Mouse (Mus musculus) forebrain, embryonic 11.5 days (tissue): ENCODE results near the gene Zfp750. TPM values are rescaled to one million over a fixed set of nuclear protein-coding genes. Genes with fewer than 3 reads are reported as not detected.

Source experiments
- ATAC-seq: fragments of 200-750 bp; cut with Nextera tagmentation; replicated peaks from 2 replicates; pipeline ENCODE4 v1.8.0; 2017; ENCODE audit warnings: moderate TSS enrichment; ENCODE audit not compliant: low FRiP score
- DNase-seq: peaks from one replicate; pipeline ENCODE4 v3.0.0-alpha.2; 2017; ENCODE audit warnings: low spot score
- H3K27ac ChIP-seq: fragments of 300-500 bp; sonication (generic); 2 replicates; pipeline ENCODE4 v1.5.1; 2014; ENCODE audit warnings: low read depth, low read length
- H3K27me3 ChIP-seq: fragments of 300-500 bp; sonication (generic); 2 replicates; pipeline ENCODE4 v1.6.1; 2014; ENCODE audit warnings: mild to moderate bottlenecking, low read length, mixed read lengths; ENCODE audit not compliant: control insufficient read depth, insufficient read depth
- H3K36me3 ChIP-seq: fragments of 300-500 bp; sonication (generic); 2 replicates; pipeline ENCODE4 v1.6.1; 2014; ENCODE audit warnings: mild to moderate bottlenecking, low read length, moderate library complexity, mixed read lengths; ENCODE audit not compliant: control insufficient read depth, insufficient read depth
- H3K4me1 ChIP-seq: fragments of 300-500 bp; sonication (generic); replicated peaks from 2 replicates; pipeline ENCODE4 v1.6.1; 2014; ENCODE audit warnings: low read length, mixed read lengths; ENCODE audit not compliant: control insufficient read depth, insufficient read depth
- H3K4me2 ChIP-seq: fragments of 300-500 bp; sonication (generic); 2 replicates; pipeline ENCODE4 v1.6.1; 2014; ENCODE audit warnings: low read depth, mild to moderate bottlenecking, low read length, moderate library complexity, mixed read lengths; ENCODE audit not compliant: severe bottlenecking
- H3K4me3 ChIP-seq: fragments of 300-500 bp; sonication (generic); 2 replicates; pipeline ENCODE4 v1.5.1; 2014; ENCODE audit warnings: low read depth, low read length
- H3K9ac ChIP-seq: fragments of 300-500 bp; sonication (generic); 2 replicates; pipeline ENCODE4 v1.6.1; 2014; ENCODE audit warnings: low read length
- H3K9me3 ChIP-seq: fragments of 300-500 bp; sonication (generic); 2 replicates; pipeline ENCODE4 v1.6.1; 2016; ENCODE audit warnings: low read length, mixed read lengths; ENCODE audit not compliant: control insufficient read depth
- WGBS: fragments of 180-500 bp; shearing (Covaris S2); extraction: QIAGEN DNeasy Blood & Tissue Kit; methylation state at CpG from one replicate; pipeline ENCODE4 v1.1.7; 2014; 5-methylcytosine and 5-hydroxymethylcytosine counted together
- polyA plus RNA-seq: library from polyadenylated mRNA; unstranded; fragments of >200 nt; fragmentation: Nextera tagmentation; extraction: Ambion mirVana; gene quantifications from 2 replicates; pipeline ENCODE4 v1.2.1, GENCODE M21; 2014

Zfp750 gene
- polyA plus RNA-seq, 1 experiment from 2014 or later, result 0.56 TPM

DNA sequence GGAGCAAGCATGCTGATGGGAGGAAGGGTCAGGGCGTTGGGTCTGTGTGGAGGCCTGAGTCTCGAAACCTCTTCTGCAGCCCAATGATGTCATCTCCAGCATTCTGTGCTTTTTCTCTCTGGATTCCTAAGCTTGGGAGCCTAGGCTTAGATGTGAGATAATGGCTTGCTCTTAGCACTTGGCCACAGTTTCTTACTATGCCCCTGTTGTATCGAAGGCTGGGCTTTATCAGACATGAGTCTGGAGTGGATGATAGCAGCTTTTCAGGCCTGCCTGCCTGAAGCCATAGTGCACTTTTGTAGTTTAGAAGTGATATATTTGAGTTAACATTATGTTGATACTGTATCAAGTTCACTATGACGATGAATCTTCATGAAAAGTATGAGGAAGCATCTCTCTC lies 17.6 kb downstream of the Zfp750 start:
- Histone ChIP-seq H3K9ac (no peak overlapping the region), H3K36me3 (no peaks in the 10 kb centered on the region; the same call in 1 of the 2 replicates), H3K9me3 (no peaks in the 10 kb centered on the region), H3K4me1 (no peaks in the 10 kb centered on the region), H3K4me3 (no peak overlapping the region), H3K27me3 (no peaks in the 10 kb centered on the region), H3K27ac (no peak overlapping the region), H3K4me2 (no peak overlapping the region)
- DNase-seq, result no peak
- WGBS, result 92% methylated on average over 4 of the region's 4 CpGs
- no peak for ATAC-seq

DNA sequence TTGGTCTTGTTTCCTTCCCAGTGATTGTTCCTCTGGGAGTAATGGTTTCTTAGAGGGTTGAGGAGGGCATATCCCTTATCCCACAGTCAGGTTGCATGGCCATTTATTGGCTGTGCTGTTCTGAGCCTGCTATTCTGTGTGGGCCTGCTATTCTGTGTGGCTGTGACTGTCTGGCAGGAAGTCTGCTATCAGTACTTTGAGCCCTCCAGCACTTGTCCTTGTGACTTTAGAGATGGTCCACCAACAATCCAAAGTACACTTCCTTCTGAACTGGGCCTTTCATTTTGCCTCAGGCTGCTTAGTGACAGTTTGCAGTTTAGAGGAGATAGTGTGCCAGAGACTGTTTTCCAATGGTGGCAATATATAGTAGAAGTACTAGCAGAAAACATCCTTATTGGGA lies 18.5 kb downstream of the Zfp750 start:
- H3K4me2 ChIP-seq, result no peak overlapping the region
- H3K4me3 ChIP-seq, result no peak overlapping the region
- H3K27me3 ChIP-seq, result no peaks in the 10 kb centered on the region
- H3K4me1 ChIP-seq, result no peaks in the 10 kb centered on the region
- no peak overlapping the region for H3K27ac ChIP-seq
- H3K9me3 ChIP-seq, result no peaks in the 10 kb centered on the region
- no peaks in the 10 kb centered on the region; the same call in 1 of the 2 replicates for H3K36me3 ChIP-seq
- DNase-seq (no peak), ATAC-seq (no peak)
- no peak overlapping the region for H3K9ac ChIP-seq

DNA sequence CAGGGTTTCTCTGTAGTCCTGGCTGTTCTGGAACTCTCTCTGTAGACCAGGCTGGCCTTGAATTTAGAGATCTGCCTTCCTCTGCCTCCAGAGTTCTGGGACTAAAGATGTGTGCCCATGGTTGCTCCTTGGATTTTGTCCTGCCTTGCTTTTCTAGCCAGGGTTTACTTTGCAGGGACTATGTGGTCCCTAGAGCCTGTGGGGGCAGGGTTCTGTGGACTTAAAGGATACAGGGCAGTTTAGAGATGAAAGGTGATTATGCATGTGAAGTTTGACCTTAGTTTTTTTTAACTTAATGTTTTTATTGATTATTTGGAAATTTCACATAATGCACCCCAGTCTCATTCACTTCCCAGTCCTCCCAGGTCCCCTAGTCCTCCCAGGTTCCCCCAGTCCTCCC lies 28.5 kb downstream of the Zfp750 start:
- no peak for ATAC-seq
- H3K9me3 ChIP-seq, result no peaks in the 10 kb centered on the region

DNA sequence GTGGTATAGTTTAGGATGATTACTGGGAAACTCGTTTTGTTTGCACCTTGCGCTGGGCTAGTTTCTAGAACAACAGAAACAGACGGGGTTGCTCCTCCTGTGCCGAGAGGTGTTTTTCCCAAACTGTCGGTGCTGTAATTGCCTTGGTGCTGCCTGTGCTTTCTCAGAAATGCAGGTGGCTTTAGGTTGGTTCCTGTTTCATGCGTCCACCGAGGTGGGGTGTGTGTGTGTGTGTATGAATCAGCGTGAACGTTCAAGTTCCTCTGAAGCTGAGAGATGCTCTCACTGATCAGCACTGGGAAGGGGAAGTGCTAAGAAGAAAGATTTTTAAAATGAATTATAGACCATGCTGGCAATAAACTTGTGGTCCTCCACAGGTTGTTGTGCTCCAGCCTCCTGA lies 33.3 kb downstream of the Zfp750 start:
- H3K4me1 ChIP-seq, result no peaks in the 10 kb centered on the region
- WGBS, result 92% methylated on average over 9 of the region's 9 CpGs
- H3K9me3 ChIP-seq, result no peaks in the 10 kb centered on the region
- no peaks in the 10 kb centered on the region for H3K27me3 ChIP-seq
- no peak overlapping the region for H3K27ac ChIP-seq
- no peak for ATAC-seq
- H3K4me2 ChIP-seq, result no peak overlapping the region
- no peaks in the 10 kb centered on the region for H3K36me3 ChIP-seq
- H3K4me3 ChIP-seq, result no peak overlapping the region
- no peak for DNase-seq
- no peak overlapping the region for H3K9ac ChIP-seq

More for the DNA sequence above, 28.5 kb downstream of the Zfp750 start:
- H3K27me3 ChIP-seq, result no peaks in the 10 kb centered on the region
- no peak overlapping the region for H3K4me3 ChIP-seq
- H3K36me3 ChIP-seq, result no peaks in the 10 kb centered on the region
- DNase-seq, result no peak
- H3K4me2 ChIP-seq, result no peak overlapping the region
- no peaks in the 10 kb centered on the region for H3K4me1 ChIP-seq
- H3K27ac ChIP-seq, result no peak overlapping the region
- no peak overlapping the region for H3K9ac ChIP-seq

DNA sequence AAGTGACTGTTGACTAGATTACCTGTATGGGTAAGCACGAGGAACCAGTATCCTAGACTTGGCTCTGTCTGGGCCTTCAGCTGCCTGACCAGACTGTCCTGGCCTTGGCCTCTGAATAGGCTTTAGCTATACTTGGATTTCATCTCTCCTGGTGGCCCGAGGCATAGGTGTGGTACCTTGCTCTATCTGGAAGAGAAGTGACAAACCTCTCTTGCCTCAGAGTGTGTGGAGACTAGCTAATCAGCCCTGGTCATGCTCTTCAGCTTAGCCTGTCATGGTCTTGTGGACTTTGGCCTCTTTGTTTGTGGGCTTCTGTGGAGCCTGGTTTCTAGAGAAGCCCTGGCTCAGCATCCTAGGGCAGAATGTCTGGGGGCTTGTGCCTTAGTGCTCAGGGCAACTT lies 38.0 kb downstream of the Zfp750 start:
- Histone ChIP-seq H3K9ac (no peak overlapping the region), H3K4me2 (no peak overlapping the region), H3K27ac (no peak overlapping the region), H3K4me1 (no peaks in the 10 kb centered on the region), H3K9me3 (no peaks in the 10 kb centered on the region), H3K36me3 (no peaks in the 10 kb centered on the region; the same call in 1 of the 2 replicates), H3K27me3 (no peaks in the 10 kb centered on the region), H3K4me3 (no peak overlapping the region)
- DNase-seq (no peak), ATAC-seq (no peak)
- WGBS, result 87% methylated on average over 2 of the region's 2 CpGs

DNA sequence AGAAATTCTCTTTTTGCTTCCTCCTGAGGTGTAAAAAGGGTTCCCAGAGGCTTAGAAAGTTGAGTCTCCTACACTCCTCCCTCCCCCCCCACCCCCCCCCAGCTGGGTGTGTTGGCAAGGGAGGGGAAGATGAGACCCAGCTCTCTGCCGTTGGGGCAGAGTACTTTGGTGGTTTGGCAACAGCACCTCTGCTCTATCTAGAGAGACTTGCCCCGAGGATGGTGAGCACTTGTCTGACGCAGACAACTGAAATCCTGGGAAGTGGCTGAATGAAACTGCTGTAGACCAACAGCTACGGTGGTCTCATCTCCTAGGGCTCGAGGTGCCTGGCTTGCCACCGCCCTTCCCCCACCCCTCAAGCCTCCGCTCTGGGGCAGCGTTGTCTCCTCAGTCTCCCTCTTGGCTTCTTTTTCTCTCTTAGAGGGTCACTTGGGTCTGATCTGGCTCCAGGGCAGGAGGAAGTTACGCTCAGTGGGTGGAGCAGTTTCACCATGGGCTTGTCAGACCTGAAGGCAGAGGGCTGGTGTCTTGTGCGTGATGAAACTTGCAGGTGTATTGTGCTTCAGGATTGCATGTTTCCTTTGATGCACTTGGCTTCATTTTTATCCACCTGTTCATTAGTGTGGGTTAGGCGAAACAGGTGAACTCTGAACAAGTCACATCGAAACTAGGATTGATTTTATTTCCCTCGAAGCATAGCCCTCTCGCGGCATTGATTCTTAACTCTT lies 39.5 kb downstream of the Zfp750 start:
- Histone ChIP-seq H3K9ac (no peak overlapping the region), H3K4me3 (no peak overlapping the region), H3K9me3 (no peaks in the 10 kb centered on the region), H3K36me3 (no peaks in the 10 kb centered on the region; the same call in 1 of the 2 replicates), H3K27me3 (no peaks in the 10 kb centered on the region), H3K4me1 (no peaks in the 10 kb centered on the region), H3K27ac (no peak overlapping the region), H3K4me2 (no peak overlapping the region)
- 92% methylated on average over 15 of the region's 15 CpGs for whole genome bisulfite sequencing
- DNase-seq (no peak), ATAC-seq (no peak)

DNA sequence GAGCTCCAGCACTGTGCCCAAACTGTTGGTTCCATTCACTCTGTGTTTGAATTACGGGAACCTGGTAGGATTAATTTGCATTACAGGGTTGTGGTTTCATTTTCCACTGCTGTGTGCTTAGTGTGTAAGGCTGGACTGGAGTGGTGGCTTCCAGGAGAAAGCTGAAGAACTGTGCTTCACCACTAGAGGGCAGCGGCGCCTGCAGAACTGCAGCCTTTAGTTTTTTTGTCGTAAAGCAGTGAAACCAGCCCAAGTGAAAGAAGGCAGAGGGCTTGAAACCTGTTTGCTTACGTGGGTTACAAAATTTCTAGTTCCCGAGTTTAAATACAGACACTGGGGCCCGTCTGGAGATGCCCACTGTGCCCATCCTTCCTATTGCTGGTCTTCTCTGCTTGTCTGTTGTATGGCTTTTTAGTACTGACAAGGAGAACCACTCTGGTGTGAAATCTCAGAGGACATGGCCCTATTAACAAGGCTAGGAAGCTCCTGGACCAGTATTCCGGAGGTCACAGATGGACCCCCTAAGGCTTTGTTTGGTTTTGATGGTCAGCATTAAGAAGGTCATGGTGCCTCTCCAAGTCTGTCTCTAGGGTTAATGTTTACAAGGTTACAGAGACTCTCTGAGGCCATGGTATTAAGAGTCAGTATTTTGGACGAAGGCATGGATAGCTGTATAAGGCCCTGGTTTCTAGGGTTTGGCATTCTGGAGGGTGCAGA lies 43.3 kb downstream of the Zfp750 start:
- Histone ChIP-seq H3K36me3 (no peaks in the 10 kb centered on the region; the same call in 1 of the 2 replicates), H3K27me3 (no peaks in the 10 kb centered on the region), H3K4me3 (no peak overlapping the region), H3K9ac (no peak overlapping the region), H3K4me2 (no peak overlapping the region), H3K9me3 (no peaks in the 10 kb centered on the region), H3K27ac (no peak overlapping the region), H3K4me1 (no peaks in the 10 kb centered on the region)
- 38% methylated on average over 9 of the region's 9 CpGs for WGBS
- ATAC-seq (no peak; the same call in 1 of the 2 replicates), DNase-seq (peak; percentile 81)

DNA sequence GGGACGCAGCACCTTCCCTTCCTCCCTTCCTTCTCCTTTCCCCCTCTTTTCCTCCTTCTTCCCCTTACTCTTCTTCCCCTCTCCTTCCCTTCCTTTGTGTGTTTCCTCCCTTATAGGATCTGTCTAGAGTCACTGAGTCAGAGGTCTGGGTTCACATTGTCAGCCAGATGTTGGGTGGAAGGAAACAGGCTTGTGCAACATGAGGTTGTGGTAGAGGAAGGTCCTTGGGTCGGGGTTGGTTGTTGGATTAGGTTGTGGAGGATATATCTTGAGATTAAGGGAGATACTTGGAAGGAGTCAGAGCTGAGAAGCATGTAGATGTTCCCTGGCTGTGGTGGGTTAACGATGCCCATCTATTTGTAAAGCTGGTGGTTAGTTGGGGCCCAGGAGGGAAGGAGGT lies 44.3 kb downstream of the Zfp750 start:
- Histone ChIP-seq H3K36me3 (no peaks in the 10 kb centered on the region; the same call in 1 of the 2 replicates), H3K9ac (no peak overlapping the region), H3K27me3 (no peaks in the 10 kb centered on the region), H3K4me1 (no peaks in the 10 kb centered on the region), H3K4me2 (no peak overlapping the region), H3K9me3 (no peaks in the 10 kb centered on the region), H3K4me3 (no peak overlapping the region), H3K27ac (no peak overlapping the region)
- DNase-seq, result no peak
- ATAC-seq, result no peak
- 91% methylated on average over 3 of the region's 3 CpGs for WGBS

DNA sequence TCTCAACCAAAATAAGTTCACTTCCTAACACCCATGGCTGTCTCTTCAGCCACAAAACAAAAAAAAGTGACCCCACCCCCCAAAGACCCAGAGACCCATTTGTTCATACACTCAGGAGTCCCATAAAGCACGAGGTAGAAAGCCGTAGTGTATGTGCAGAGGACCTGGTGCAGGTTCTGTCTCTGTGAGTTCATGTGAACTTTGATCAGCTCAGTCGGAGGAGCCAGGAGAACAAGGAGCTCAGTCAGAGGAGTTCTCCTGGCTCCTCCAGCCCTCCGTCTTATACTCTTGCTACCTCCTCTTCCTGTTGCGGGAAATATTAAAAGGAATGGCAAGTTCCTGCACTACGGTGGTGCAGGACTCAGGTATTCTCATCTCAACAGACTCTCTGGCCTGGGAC lies 51.7 kb downstream of the Zfp750 start:
- Histone ChIP-seq H3K9ac (no peak overlapping the region), H3K9me3 (no peaks in the 10 kb centered on the region), H3K36me3 (peaks cover 4% of the 10 kb centered on the region), H3K27me3 (no peaks in the 10 kb centered on the region), H3K4me3 (no peak overlapping the region), H3K4me1 (no peaks in the 10 kb centered on the region), H3K27ac (no peak overlapping the region), H3K4me2 (no peak overlapping the region)
- DNase-seq, result no peak
- ATAC-seq, result no peak
- 89% methylated on average over 6 of the region's 6 CpGs for WGBS
